Mouse (Mus musculus) liver, embryonic 11.5 days (tissue): ENCODE data around the gene Il1rl2. TPM values are rescaled to one million over a fixed set of nuclear protein-coding genes. Genes with fewer than 3 reads are reported as not detected.
A peak's percentile ranks its signal among the peaks of the same experiment; 100 is the strongest.

Experiments used
- ATAC-seq: fragments of 200-750 bp; cut with Nextera tagmentation; replicated peaks from 2 replicates; pipeline ENCODE4 v1.8.0; 2017; ENCODE audit warnings: moderate number of reproducible peaks, mild to moderate bottlenecking, moderate TSS enrichment, moderate library complexity; ENCODE audit not compliant: low FRiP score
- DNase-seq: peaks from one replicate; pipeline ENCODE4 v3.0.0-alpha.2; 2017; ENCODE audit warnings: low spot score
- H3K27ac ChIP-seq: fragments of 300-500 bp; sonication (generic); 2 replicates; pipeline ENCODE4 v1.5.1; 2014; ENCODE audit warnings: mild to moderate bottlenecking, low read depth, low read length, control low read depth
- H3K27me3 ChIP-seq: fragments of 300-500 bp; sonication (generic); replicated peaks from 2 replicates; pipeline ENCODE4 v1.6.1; 2014; ENCODE audit warnings: low read length, mixed read lengths; ENCODE audit not compliant: control insufficient read depth, insufficient read depth
- H3K36me3 ChIP-seq: fragments of 300-500 bp; sonication (generic); 2 replicates; pipeline ENCODE4 v1.6.1; 2014; ENCODE audit warnings: mild to moderate bottlenecking, low read length, moderate library complexity, mixed read lengths; ENCODE audit not compliant: control insufficient read depth, insufficient read depth
- H3K4me1 ChIP-seq: fragments of 300-500 bp; sonication (generic); replicated peaks from 2 replicates; pipeline ENCODE4 v1.6.1; 2014; ENCODE audit warnings: low read length, mixed read lengths; ENCODE audit not compliant: control insufficient read depth, insufficient read depth
- H3K4me2 ChIP-seq: fragments of 300-500 bp; sonication (generic); 2 replicates; pipeline ENCODE4 v1.6.1; 2014; ENCODE audit warnings: mild to moderate bottlenecking, control low read depth, moderate library complexity
- H3K4me3 ChIP-seq: fragments of 300-500 bp; sonication (generic); 2 replicates; pipeline ENCODE4 v1.5.1; 2014; ENCODE audit warnings: low read depth, low read length, control low read depth
- H3K9ac ChIP-seq: fragments of 300-500 bp; sonication (generic); 2 replicates; pipeline ENCODE4 v1.6.1; 2014; ENCODE audit warnings: low read depth, low read length, control low read depth
- H3K9me3 ChIP-seq: fragments of 300-500 bp; sonication (generic); 2 replicates; pipeline ENCODE4 v1.6.1; 2016; ENCODE audit warnings: low read length, inconsistent platforms, mixed read lengths; ENCODE audit not compliant: control insufficient read depth
- WGBS: fragments of 180-500 bp; shearing (Covaris S2); extraction: QIAGEN DNeasy Blood & Tissue Kit; methylation state at CpG from one replicate; pipeline ENCODE4 v1.1.7; 2014; 5-methylcytosine and 5-hydroxymethylcytosine counted together
- polyA plus RNA-seq: library from polyadenylated mRNA; unstranded; fragments of >200 nt; fragmentation: Nextera tagmentation; extraction: Ambion mirVana; gene quantifications from 2 replicates; pipeline ENCODE4 v1.2.1, GENCODE M21; 2014

The Il1rl2 gene
- polyA plus RNA-seq, 1 experiment from 2014 or later: 1.7 TPM

GRCm38 (mm10) chr1:40376745-40377144, 52.3 kb downstream of the Il1rl2 start:
- no peak for DNase-seq
- Histone ChIP-seq H3K36me3 (no peaks in the 10 kb centered on the region), H3K4me2 (no peak overlapping the region), H3K4me3 (no peak overlapping the region), H3K4me1 (no peaks in the 10 kb centered on the region), H3K9me3 (no peaks in the 10 kb centered on the region), H3K27me3 (no peaks in the 10 kb centered on the region), H3K27ac (no peak overlapping the region), H3K9ac (no peak overlapping the region)
- 59% methylated on average over 7 of the region's 7 CpGs for WGBS
- ATAC-seq: no peak

GRCm38 (mm10) chr1:40378794-40379193, 54.4 kb downstream of the Il1rl2 start:
- Histone ChIP-seq H3K4me1 (no peaks in the 10 kb centered on the region), H3K9me3 (no peaks in the 10 kb centered on the region), H3K27me3 (no peaks in the 10 kb centered on the region), H3K4me3 (no peak overlapping the region), H3K9ac (no peak overlapping the region), H3K36me3 (no peaks in the 10 kb centered on the region), H3K4me2 (no peak overlapping the region), H3K27ac (no peak overlapping the region)
- ATAC-seq (0 out of 2 replicates have a peak, but pooled peaks have one; percentile 31), DNase-seq (peak; percentile 68)
- 15% methylated on average over 8 of the region's 8 CpGs for WGBS

GRCm38 (mm10) chr1:40380111-40380510, 55.7 kb downstream of the Il1rl2 start:
- DNase-seq (no peak), ATAC-seq (no peak)
- H3K27me3 ChIP-seq: no peaks in the 10 kb centered on the region
- H3K4me2 ChIP-seq: no peak overlapping the region
- H3K27ac ChIP-seq: no peak overlapping the region
- no peaks in the 10 kb centered on the region for H3K9me3 ChIP-seq
- H3K9ac ChIP-seq: no peak overlapping the region
- WGBS: 54% methylated on average over 6 of the region's 6 CpGs
- no peak overlapping the region for H3K4me3 ChIP-seq
- no peaks in the 10 kb centered on the region for H3K4me1 ChIP-seq
- no peaks in the 10 kb centered on the region for H3K36me3 ChIP-seq

GRCm38 (mm10) chr1:40380990-40381389, 56.6 kb downstream of the Il1rl2 start:
- WGBS: 84% methylated on average over 11 of the region's 11 CpGs
- no peaks in the 10 kb centered on the region for H3K27me3 ChIP-seq
- no peaks in the 10 kb centered on the region for H3K36me3 ChIP-seq
- H3K4me2 ChIP-seq: no peak overlapping the region
- DNase-seq (no peak), ATAC-seq (no peak)
- no peak overlapping the region for H3K27ac ChIP-seq
- no peaks in the 10 kb centered on the region for H3K4me1 ChIP-seq
- H3K9ac ChIP-seq: no peak overlapping the region
- no peaks in the 10 kb centered on the region for H3K9me3 ChIP-seq
- H3K4me3 ChIP-seq: no peak overlapping the region

- Histone ChIP-seq H3K9me3 (no peaks in the 10 kb centered on the region), H3K27ac (no peak overlapping the region), H3K36me3 (no peaks in the 10 kb centered on the region), H3K4me3 (no peak overlapping the region), H3K4me2 (no peak overlapping the region), H3K27me3 (no peaks in the 10 kb centered on the region), H3K9ac (no peak overlapping the region), H3K4me1 (no peaks in the 10 kb centered on the region)
- ATAC-seq (no peak), DNase-seq (no peak)
- 77% methylated on average over 5 of the region's 5 CpGs for WGBS
Observed at GRCm38 (mm10) chr1:40382841-40383240, 58.4 kb downstream of the Il1rl2 start.

- Histone ChIP-seq H3K4me3 (no peak overlapping the region), H3K27me3 (no peaks in the 10 kb centered on the region), H3K27ac (no peak overlapping the region), H3K4me1 (no peaks in the 10 kb centered on the region), H3K36me3 (no peaks in the 10 kb centered on the region), H3K9me3 (no peaks in the 10 kb centered on the region), H3K9ac (no peak overlapping the region), H3K4me2 (no peak overlapping the region)
- 91% methylated on average over 8 of the region's 8 CpGs for WGBS
- no peak for DNase-seq
- ATAC-seq: no peak
Observed at GRCm38 (mm10) chr1:40384931-40385545, 60.6 kb downstream of the Il1rl2 start.

GRCm38 (mm10) chr1:40391374-40391773, 67.0 kb downstream of the Il1rl2 start:
- H3K36me3 ChIP-seq: no peaks in the 10 kb centered on the region
- no peaks in the 10 kb centered on the region for H3K27me3 ChIP-seq
- H3K4me3 ChIP-seq: no peak overlapping the region
- DNase-seq: no peak
- no peak for ATAC-seq
- H3K27ac ChIP-seq: no peak overlapping the region
- no peaks in the 10 kb centered on the region for H3K4me1 ChIP-seq
- H3K4me2 ChIP-seq: no peak overlapping the region
- 63% methylated on average over 3 of the region's 3 CpGs for WGBS
- no peaks in the 10 kb centered on the region for H3K9me3 ChIP-seq
- H3K9ac ChIP-seq: no peak overlapping the region

- no peaks in the 10 kb centered on the region for H3K36me3 ChIP-seq
- ATAC-seq (no peak), DNase-seq (no peak)
- 56% methylated on average over 6 of the region's 6 CpGs for WGBS
- no peak overlapping the region for H3K27ac ChIP-seq
- H3K27me3 ChIP-seq: no peaks in the 10 kb centered on the region
- H3K4me2 ChIP-seq: no peak overlapping the region
- H3K9ac ChIP-seq: no peak overlapping the region
- no peaks in the 10 kb centered on the region for H3K9me3 ChIP-seq
- no peak overlapping the region for H3K4me3 ChIP-seq
- H3K4me1 ChIP-seq: no peaks in the 10 kb centered on the region
Observed at GRCm38 (mm10) chr1:40392535-40392934, 68.1 kb downstream of the Il1rl2 start.

GRCm38 (mm10) chr1:40393214-40393613, 68.8 kb downstream of the Il1rl2 start:
- Histone ChIP-seq H3K27me3 (no peaks in the 10 kb centered on the region), H3K27ac (no peak overlapping the region), H3K4me2 (no peak overlapping the region), H3K4me1 (no peaks in the 10 kb centered on the region), H3K36me3 (no peaks in the 10 kb centered on the region), H3K9me3 (no peaks in the 10 kb centered on the region), H3K9ac (no peak overlapping the region), H3K4me3 (no peak overlapping the region)
- 79% methylated on average over 7 of the region's 7 CpGs for WGBS
- DNase-seq (no peak), ATAC-seq (no peak)
